Mouse (Mus musculus) kidney, postnatal 4 days (tissue): Measurements from ENCODE around the gene Hipk2.

ENCODE experiments used
- DNase-seq, 2 experiments: peaks; one replicate each; pipeline ENCODE4 v3.0.0; 2021; ENCODE audit warnings: mixed read lengths in 2 of 2

Hipk2 gene

DNA sequence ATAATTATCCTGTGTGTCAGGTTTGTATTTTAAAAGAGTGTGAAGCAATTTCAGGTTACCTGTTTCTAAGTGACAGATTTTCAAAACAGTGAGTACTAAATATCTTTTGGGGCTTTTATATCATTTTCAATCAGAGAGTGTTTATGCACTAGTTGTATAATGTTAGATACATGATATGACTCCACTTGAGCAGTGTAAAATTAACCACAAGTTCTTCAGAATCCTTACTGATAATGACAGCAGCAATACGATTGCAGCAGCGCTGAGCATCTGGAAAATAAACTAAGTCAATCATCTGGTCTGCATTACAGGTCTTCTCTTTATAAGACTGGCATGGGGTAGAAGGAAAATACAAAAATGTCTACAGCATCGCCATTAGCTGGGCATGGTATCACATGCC, 49.1 kb downstream of the Hipk2 start:
- DNase-seq: no peak

DNA sequence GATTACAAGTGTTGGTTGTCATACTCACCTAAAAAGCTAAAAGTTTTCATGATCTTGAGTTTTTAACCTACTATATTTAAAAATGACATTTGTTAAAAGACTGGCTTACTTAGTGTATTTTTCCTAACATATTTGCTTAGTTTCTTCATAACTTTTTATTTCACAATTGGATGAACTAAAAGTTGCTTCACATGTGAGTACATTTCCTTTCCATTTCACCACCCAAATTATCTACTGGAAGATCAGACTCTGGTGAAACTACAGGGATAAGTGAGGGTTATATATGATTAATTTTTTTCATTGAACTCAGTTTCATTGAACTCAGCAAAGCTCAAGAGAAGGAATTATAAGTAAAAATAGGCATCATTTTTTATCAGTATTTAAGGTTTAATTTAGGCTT, 50.1 kb downstream of the Hipk2 start:
- DNase-seq: no peak

DNA sequence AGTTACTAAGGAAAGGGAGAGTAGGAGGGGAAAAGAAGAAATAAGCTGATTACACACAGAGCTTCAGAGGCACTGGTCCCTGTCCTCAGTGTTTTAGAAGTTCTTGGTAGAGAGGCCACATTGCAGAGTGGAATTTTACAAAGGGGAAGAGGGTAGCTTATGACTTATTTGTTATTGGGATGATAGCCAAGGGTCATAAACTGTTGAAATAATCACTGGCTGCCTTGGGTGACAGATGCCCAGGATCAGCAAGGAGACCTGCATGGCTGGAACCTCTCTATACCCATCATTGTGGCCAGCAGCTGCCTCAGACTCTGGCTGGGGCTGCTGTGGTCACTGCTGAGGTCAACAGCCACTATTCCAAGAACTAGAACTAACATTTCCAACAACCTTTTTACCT, 52.1 kb downstream of the Hipk2 start:
- DNase-seq: no peak

DNA sequence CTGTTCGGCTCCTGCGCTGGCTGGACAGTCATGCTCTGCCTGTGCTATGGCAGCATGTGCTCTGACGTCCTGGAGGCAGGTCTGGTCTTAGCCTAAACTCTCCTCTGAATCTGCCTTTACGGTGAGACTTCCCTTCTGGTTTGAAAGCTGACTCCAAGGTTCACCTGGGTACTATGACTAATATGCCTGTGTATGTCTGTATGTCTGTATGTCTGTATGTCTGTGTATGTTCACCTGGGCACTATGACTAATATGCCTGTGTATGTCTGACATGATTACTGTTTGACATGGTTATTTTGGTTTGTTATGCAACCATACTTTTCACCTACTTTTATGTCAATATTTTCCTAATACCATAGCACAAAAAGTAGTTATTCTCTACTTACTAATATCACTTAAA, 52.8 kb downstream of the Hipk2 start:
- DNase-seq: no peak

DNA sequence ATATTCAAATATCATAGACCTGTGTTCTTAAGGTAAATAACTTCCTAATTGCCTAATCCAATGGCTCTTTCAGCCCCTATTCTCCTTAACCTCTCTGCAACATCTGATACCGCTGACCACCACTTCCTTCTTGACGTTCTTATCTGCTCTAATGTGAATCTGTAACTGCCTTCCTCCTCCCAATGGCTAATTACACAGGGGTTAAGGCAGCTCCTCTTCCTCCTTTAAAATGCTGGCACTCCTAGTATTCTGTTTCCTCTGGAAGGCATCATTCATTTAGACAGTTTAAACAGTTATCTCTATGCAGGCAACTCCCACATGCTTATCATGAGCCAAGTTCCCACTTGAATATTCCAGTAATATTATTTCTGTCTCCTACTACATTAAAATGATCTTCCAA, 54.3 kb downstream of the Hipk2 start:
- no peak for DNase-seq

DNA sequence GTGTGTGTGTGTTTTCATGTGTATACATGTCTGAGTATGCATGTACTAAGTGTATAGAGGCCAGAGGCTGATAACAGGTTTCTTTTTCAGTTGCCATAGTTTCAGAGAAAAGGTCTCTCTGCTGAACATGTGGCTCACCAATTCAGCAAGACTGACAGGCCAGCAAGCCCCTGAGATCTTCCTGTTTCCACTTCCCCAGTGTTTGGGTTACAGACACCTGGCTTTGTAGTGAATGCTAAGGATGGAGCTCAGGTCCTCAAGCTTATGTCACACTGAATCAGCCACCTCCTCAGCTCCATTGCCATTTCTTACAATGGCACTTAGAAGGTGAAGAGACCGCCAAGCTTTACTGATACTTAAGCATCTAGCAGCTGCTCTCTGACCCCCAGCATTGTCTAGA, 55.1 kb downstream of the Hipk2 start:
- no peak for DNase-seq

DNA sequence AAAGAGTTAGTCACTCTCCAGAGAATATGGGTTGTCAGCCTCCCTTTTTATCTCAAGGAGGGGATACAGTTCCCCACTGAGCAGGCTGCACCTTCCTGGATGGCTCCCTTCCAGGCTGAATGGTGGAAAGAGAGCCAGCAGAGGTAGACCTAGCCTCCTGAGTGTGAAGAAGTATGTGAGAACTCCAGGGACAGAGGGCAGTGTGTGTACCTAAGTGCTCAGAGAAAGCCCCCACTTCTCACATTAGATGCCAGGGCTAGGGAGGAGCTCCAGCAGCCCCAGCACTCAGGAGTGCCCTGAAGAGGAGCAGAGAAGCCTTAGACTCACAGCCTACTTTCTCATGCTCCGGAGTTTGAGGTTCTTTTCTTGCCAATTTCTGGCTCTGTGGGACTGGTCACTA, 59.7 kb downstream of the Hipk2 start:
- no peak for DNase-seq

DNA sequence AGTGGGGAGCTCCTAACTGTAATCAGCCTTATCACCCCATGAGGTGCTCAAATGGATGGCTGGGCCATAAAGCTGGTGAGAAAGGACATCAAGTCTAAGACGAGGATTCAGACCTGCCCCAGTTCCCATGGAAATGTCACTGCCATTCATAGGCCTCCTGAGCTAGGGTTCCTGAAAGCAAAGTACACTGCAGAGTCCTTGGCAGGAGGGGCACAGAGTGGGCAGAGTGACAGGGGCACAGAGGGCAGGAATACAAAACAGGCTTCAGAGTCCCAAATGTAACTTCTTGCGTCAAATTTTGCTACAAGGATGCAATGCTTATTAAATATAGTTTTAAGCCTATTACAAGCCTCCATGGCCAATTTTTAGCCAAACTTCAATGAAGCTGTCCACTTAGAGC, 60.4 kb downstream of the Hipk2 start:
- DNase-seq: no peak

DNA sequence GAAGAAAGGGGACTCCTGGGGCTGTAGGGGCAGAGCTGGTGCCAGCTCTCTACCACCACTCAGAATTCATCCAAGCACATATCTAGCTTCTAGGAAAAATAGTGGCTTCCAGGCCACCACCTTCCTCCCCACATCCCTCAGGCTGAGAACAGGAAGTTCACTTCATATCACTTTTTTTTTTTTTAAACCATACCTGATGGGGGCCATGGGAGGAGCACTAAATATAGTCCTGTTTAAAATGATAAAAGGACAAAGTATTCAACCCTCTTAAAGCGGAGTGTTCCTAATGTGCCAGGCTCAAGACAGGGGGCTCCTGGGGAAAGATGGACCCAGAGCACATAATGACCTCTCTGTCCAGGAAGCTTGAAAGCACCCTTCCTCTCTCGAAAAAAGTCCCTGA, 61.3 kb downstream of the Hipk2 start:
- DNase-seq: no peak

DNA sequence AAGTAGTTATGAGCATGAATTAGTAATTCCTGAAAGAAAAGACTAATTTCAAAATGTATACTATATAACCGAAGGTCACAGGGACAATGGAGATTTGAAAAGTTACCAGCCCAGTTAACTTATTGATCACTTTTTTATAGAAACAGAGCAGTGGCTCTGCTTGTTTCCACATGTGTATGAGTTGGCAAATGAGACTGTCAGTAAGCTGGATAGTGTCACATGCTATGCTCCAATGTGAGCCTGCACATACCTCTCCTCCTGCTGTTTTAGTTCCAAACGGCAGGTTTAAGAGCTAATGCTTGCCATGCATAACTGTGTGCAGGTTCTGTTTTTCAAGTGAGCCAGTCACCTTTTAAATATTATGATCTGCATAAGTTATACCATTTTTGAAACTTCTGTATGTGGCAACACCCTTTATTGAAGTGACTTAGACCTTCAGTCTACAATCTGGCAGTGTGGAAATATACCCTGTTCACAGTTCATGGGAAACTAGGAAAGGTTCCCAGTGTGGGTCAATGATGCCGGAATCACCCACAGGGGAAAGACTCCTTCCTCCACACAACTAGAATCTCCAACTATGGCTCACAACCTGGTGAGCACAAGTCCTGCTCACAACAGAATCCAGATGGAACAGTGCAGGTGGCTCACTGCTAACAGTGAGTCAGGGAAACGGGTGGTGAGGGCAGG, 64.4 kb downstream of the Hipk2 start:
- no peak for DNase-seq

DNA sequence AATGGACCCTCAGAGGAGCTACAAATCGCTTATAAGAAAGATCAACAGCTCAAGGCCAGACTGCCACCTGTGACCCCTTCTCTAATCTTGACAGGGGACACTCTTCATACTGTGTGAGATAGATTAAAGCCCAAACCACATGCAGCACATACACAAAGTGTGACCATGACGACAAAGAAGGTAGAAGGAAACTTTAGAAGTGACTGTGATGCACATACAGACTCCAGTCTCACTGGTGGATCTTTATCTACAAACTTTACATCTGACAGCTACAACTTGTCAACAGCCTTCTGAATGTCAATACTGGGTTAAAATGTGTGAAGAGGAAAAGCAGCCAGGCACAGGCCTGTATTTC, 65.9 kb downstream of the Hipk2 start:
- no peak for DNase-seq

DNA sequence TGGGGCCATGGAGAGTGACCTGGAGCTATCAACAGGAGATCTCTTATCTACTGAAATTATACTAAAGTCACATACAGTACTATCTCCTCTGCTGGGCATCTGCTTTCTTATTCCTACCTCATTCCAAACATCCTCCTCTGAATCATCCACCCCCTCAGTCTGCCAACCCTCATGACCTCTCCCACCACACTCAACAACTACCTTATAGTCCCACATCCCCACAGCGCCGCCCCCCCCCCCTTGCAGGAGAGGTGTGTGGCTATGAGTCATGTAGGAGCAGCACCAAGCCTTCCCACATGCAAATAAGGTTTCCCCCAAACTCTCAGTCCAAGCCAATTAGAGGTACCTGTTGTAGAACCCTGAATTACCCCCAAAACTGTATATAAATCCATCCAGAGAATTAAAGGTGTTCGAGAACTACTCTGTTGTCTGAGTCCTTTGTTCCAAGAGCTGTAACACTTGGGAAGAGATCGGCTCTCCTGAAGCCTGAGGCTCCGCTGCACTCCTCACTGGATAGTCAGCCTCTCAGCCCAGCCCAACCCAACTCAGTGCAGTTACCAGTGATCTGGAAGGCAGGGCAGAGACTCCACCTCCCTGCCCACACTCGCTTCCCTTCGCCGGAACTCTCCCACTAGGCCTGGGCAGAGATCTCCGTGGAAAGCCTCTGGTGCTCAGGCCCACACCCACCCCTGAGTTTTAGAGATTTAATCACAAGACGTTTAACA, 66.4 kb downstream of the Hipk2 start:
- DNase-seq: peak; percentile 30 to 41

DNA sequence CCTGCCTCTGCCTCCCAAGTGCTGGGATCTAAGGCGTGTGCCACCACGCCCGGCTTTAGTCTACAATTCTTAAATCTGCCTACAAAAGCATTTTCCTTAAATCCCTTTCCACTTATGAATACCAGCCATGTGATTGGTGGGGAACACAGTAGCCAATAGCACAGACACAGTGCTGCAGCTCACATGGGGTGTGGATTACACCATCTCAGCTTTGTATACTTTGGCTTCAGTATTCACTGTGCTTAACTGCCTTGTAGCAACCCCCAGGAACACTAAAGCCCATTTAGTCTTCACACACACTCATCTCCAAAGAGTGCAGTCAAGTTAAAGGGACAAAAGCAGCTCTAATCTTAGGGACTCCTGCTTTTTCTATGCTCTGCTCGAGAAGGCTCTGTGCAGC, 67.6 kb downstream of the Hipk2 start:
- DNase-seq: no peak

DNA sequence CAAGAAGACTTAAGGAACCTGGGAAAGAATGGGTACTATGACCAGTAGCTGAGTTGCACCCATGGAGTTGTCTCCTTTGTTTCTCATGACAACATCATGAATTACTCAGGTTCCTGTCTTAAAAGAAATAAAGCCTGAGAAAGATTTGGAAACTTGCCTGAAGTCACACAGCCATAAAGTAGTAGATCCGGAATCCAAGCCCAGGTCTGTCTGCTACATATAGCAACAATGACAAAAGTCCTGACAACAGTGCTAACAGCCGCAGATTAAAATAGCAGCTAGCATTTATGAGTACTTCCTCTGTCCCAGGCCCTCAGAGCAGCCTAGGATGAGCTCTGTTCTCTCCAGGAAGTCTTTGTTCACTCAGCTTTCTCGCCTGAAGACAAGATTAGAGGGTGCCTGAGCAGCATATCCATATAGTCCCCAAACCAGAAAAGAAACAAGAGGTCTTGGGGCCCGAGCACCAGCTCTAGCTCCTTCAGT, 69.0 kb downstream of the Hipk2 start:
- no peak for DNase-seq

DNA sequence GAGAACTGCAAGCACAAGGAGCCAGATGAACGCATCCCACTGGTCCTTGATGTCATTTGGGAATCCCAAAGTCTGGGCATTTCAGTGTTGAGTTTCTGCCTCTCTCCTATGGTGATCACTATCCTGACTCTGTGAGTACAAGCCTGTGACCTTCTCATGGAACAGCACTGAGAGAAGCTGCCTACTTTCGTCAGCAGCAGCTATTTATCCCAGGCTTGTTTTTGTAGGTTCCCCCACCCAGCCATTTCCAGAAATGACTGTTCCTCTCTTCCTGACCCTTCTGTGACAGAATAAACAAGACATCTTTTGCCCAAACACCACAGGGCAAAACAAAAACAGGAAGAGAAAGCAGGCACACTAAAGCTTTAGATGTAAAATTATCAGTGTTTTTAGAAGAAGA, 70.4 kb downstream of the Hipk2 start:
- no peak for DNase-seq

DNA sequence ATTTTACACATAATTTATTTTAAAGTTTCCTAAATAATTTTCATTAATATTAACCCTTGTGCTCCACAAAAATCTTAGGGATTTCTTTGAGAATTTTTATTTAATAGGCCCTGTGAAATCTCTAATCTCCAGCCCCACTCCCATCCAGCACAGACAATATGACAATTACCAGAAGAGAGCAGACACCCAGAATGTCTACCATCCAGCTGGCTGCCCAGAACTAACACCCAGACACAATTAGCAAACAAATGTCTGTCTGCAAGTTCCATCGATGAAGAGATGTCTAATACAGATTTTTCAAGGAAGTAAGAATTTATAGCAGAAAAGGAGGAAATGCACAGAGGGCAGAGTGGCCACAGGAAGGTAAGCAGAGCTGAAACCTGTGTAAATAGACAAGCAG, 74.7 kb downstream of the Hipk2 start:
- no peak for DNase-seq

DNA sequence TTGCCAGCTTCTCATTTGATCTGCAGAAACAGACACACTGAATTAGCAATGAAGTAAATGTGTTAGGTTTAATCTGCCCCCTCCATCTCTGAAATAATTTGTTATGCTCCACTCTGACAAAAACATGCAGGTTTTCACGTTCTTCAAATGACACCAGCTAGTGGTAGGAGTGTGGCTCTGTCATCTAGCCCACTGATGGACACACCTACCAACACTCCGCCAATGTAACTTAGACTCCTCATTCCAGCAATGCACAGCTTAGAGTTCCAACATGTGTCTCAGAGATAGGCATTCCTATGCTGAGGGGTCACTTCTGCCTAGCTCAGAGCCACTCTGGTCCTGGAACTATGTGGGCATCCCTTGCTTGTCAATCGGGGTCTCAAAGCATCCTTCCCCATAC, 78.4 kb downstream of the Hipk2 start:
- no peak for DNase-seq

DNA sequence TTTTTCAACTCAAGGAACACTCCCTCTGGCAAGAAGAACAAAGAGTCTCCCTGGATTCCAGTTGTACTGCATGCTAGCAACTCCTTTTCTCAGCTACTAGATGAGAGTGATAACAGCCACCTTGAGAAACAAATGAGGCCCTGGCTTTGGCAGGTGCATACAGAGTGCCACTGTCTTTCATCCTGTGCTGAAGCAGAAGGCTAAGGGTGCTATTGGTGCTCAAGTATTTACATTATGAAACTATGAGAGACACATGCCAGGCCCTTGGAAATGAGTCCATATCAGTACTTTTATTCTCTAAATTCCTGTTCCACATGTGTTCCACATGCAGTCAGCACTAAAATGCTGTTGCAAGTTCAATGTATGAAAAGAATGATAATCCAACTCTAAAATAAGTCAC, 79.0 kb downstream of the Hipk2 start:
- no peak for DNase-seq

DNA sequence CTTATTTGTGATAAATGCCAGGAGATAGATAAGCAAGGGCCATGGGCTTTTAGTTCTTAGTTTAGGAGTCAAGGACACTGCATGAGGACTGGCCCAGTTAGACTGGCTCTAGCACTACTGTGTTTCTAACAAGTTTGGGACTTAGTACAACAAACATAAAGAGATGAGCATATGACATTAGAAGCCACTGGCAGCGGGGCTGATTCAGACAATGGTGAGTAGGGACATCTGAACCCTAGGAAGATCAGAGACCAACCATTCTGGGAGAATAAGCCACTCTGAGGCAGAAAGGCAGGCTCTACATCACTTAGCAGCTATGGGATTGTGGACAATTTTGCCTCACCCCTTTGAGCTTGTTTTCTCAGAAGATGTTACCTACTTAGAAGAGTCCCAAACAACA, 79.6 kb downstream of the Hipk2 start:
- no peak for DNase-seq

DNA sequence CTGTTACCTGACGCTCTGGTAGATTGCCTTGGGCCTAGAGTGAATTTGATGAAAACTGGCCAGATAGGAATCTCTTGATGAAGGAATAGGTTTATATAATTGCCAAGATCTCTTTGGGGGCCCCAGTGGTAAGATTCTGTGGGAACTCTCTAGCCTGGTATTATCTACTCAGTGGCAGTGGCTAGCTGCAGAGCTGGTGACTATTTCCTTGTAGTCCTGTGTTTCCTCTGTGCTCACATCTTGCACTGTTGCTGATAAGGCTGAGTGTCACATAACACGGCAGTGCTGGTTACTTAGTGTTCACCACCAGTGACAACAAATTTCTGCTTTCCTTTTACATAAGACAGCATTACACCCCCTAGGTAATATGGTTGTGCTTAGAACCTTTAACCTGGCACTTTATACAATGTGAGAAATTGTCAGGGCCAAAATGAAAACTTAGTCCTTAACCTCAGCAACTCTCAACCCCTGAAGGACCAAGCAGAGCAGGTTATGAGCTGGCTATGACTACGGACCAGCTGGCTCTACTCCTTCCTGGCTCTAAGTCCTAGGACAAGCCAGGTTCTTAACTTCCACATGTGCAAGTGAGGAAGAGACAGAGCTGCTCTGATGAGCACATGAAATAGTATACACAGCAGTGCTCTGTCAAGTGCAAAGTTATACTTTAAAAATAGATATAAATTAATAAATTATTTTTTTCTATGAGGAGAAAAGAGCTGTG, 80.7 kb downstream of the Hipk2 start:
- DNase-seq: no peak

DNA sequence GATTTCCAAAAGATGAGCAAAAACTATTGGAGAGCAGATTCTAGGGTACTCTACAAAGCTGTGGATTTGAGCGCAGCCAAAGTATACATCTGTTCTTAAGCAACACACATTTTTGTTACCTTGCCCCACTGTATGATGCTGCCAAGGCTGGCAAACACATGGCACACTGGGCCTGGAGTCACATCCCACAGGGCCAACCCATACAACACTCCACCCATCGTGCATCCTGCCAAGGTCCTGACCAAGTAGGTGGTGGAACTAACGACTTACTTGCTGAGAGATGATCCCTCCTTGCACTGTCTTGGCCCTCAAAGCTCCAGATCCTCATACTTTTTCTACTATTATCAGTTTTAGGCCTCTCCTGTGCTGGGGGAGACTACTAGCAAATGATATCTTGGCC, 83.0 kb downstream of the Hipk2 start:
- no peak for DNase-seq

DNA sequence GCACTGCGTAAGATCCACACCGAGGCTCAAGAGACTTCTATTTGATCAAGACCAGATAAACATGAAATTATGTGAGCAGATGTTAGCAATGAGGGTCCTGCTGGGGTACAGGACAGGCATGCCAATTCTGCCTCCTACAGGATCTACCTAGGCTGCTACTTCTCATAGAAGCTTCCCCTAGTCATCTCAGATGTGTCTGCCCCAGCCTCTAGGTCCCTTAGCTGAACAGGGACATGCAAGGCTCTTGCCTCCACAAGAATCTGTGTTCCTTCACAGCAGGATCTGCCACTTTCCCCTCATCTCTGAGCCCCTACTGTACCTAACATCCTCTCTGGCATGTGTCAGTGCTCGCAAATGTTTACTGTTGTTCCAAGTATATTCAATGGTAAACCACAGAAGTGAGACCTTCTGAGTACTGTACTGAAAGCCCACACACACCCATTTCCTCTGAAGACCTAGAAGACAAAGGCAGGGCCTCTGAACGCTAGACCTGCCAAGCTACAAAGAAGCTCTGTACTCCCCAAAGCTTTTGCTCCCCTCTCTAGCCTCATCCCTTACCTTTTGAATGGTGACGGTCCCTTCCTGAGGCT, 86.6 kb downstream of the Hipk2 start:
- DNase-seq: no peak

DNA sequence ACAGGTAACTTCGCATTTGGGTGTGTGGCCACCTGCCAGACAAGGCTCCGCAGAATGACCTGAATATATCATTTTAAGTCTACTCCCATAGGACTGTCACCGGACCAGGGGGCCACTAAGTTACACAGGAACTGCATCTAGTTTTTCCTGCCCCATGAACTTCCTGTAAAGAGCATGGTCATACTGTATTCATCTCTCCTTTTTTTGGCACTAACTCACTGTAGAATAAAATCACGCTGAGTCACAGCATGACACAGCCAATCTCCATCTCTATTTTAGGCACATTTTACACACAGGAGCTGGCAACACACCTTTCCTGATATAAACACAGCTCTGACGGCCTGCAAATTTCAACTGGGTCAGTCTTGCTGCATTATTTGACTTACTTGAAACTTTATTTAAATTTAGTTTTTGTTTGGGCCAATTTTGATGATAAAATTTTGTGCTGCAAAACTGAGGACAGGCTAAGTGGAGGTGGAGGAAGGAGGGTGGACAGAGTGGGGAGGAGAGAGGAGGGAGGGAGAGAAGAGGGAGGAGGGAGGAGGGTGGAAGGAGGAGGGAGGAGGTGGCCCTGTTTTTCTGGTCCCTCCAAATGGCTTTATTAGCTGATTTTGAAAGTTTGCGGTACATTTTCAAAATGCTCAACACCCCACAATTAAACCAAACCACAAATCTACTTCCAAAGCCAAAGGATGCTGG, 88.0 kb downstream of the Hipk2 start:
- DNase-seq: no peak
